Mouse (Mus musculus) limb, embryonic 14.5 days (tissue): ENCODE measurements around the gene P2ry6. TPM values are rescaled to one million over a fixed set of nuclear protein-coding genes. Genes with fewer than 3 reads are reported as not detected.

Experiments used
- ATAC-seq: fragments of 200-750 bp; cut with Nextera tagmentation; 2 replicates; pipeline ENCODE4 v1.8.0; 2017; ENCODE audit warnings: low read depth, moderate number of reproducible peaks, moderate TSS enrichment; ENCODE audit not compliant: low FRiP score
- DNase-seq: peaks from one replicate; pipeline ENCODE4 v3.0.0-alpha.2; 2015; ENCODE audit warnings: low spot score
- H3K27ac ChIP-seq: fragments of 300-500 bp; sonication (generic); replicated peaks from 2 replicates; pipeline ENCODE4 v1.5.1; 2014; ENCODE audit warnings: low read depth, mild to moderate bottlenecking, low read length, moderate library complexity, mixed read lengths
- H3K27me3 ChIP-seq: fragments of 300-500 bp; sonication (generic); 2 replicates; pipeline ENCODE4 v1.6.1; 2014; ENCODE audit warnings: low read length, mixed read lengths; ENCODE audit not compliant: control insufficient read depth, insufficient read depth
- H3K36me3 ChIP-seq: fragments of 300-500 bp; sonication (generic); 2 replicates; pipeline ENCODE4 v1.6.1; 2014; ENCODE audit warnings: mild to moderate bottlenecking, low read length, moderate library complexity, mixed read lengths; ENCODE audit not compliant: control insufficient read depth, insufficient read depth
- H3K4me1 ChIP-seq: fragments of 300-500 bp; sonication (generic); 2 replicates; pipeline ENCODE4 v1.6.1; 2014; ENCODE audit warnings: antibody characterized with exemption, low read length, mixed read lengths; ENCODE audit not compliant: control insufficient read depth, insufficient read depth
- H3K4me2 ChIP-seq: fragments of 300-500 bp; sonication (generic); replicated peaks from 2 replicates; pipeline ENCODE4 v1.6.1; 2014; ENCODE audit warnings: low read depth, mild to moderate bottlenecking, low read length, moderate library complexity; ENCODE audit not compliant: severe bottlenecking
- H3K4me3 ChIP-seq: fragments of 300-500 bp; sonication (generic); replicated peaks from 2 replicates; pipeline ENCODE4 v1.5.1; 2014; ENCODE audit warnings: low read length
- H3K9ac ChIP-seq: fragments of 300-500 bp; sonication (generic); 2 replicates; pipeline ENCODE4 v1.6.1; 2014; ENCODE audit warnings: mild to moderate bottlenecking, low read depth, low read length, moderate library complexity; ENCODE audit not compliant: severe bottlenecking
- H3K9me3 ChIP-seq: fragments of 300-500 bp; sonication (generic); 2 replicates; pipeline ENCODE4 v1.6.1; 2016; ENCODE audit warnings: low read length; ENCODE audit not compliant: control insufficient read depth
- POLR2A ChIP-seq: fragments of 200-500 bp; IDR thresholded peaks from 2 replicates; pipeline ENCODE4 v1.8.0; 2012; ENCODE audit warnings: inconsistent platforms, mild to moderate bottlenecking, moderate library complexity, borderline replicate concordance; ENCODE audit not compliant: insufficient read depth, insufficient read length; ENCODE audit errors: extremely low read depth
- WGBS: fragments of 180-500 bp; shearing (Covaris S2); extraction: QIAGEN DNeasy Blood & Tissue Kit; methylation state at CpG from one replicate; pipeline ENCODE4 v1.1.7; 2014; 5-methylcytosine and 5-hydroxymethylcytosine counted together
- polyA plus RNA-seq, 2 experiments: library from polyadenylated mRNA; depleted of rRNA in 1 of 2; stranded (reverse) in 1 of 2; unstranded in 1 of 2; fragments of >200 nt; fragmentation: Nextera tagmentation in 1 of 2; extraction: Ambion mirVana in 1 of 2; gene quantifications; 2 replicates each; pipeline versions ENCODE4 v1.2.1 to v1.2.3; 2012 to 2014

Gene P2ry6
- polyA plus RNA-seq (2012; rRNA removed), result 5.3 and 8.5 TPM in 2 replicates
- polyA plus RNA-seq (2014; fragmentation: Nextera tagmentation; extraction: Ambion mirVana), result 5.9 and 6.5 TPM in 2 replicates

GRCm38 (mm10) chr7:100974135-100974903, at the start of gene P2ry6:
Gene P2ry6 (minus strand): TSS chr7:100974649.
- H3K27me3 ChIP-seq, result peaks cover 7% of the 10 kb centered on the region; the same call in 1 of the 2 replicates
- DNase-seq (no peak), ATAC-seq (no peak)
- peaks cover 16% of the 10 kb centered on the region for H3K4me1 ChIP-seq
- H3K36me3 ChIP-seq, result no peaks in the 10 kb centered on the region
- TF ChIP-seq POLR2A, result no peak
- H3K9ac ChIP-seq, result peak within 1 kb of the TSS; percentile 38; the same call in 1 of the 2 replicates
- H3K4me3 ChIP-seq, result peak within 1 kb of the TSS; percentile 32
- peak within 1 kb of the TSS; percentile 61 for H3K4me2 ChIP-seq
- no peaks in the 10 kb centered on the region for H3K9me3 ChIP-seq
- no peak within 1 kb of the TSS for H3K27ac ChIP-seq
- WGBS, result 5% methylated on average over 36 of the region's 36 CpGs

- WGBS, result 61% methylated on average over 6 of the region's 6 CpGs
- no peak for TF ChIP-seq POLR2A
- Histone ChIP-seq H3K4me2 (no peak overlapping the region), H3K27me3 (peaks cover 9% of the 10 kb centered on the region; the same call in 1 of the 2 replicates), H3K27ac (no peak overlapping the region), H3K9me3 (no peaks in the 10 kb centered on the region), H3K9ac (no peak overlapping the region), H3K36me3 (no peaks in the 10 kb centered on the region), H3K4me3 (no peak overlapping the region), H3K4me1 (peaks cover 16% of the 10 kb centered on the region; the same call in 1 of the 2 replicates)
- ATAC-seq (no peak), DNase-seq (no peak)
Observed at GRCm38 (mm10) chr7:101017492-101017891, 43.0 kb upstream of the P2ry6 start.

GRCm38 (mm10) chr7:101017021-101017461, 42.6 kb upstream of the P2ry6 start:
- DNase-seq (no peak), ATAC-seq (no peak)
- Histone ChIP-seq H3K27me3 (peaks cover 12% of the 10 kb centered on the region; the same call in 1 of the 2 replicates), H3K27ac (no peak overlapping the region), H3K36me3 (no peaks in the 10 kb centered on the region), H3K4me2 (no peak overlapping the region), H3K4me3 (no peak overlapping the region), H3K4me1 (peaks cover 16% of the 10 kb centered on the region; the same call in 1 of the 2 replicates), H3K9me3 (no peaks in the 10 kb centered on the region), H3K9ac (no peak overlapping the region)
- 68% methylated on average over 7 of the region's 7 CpGs for WGBS
- TF ChIP-seq POLR2A, result no peak

- H3K4me2 ChIP-seq, result no peak overlapping the region
- H3K27ac ChIP-seq, result no peak overlapping the region
- 80% methylated on average over 1 of the region's 1 CpGs for WGBS
- ATAC-seq, result no peak
- no peaks in the 10 kb centered on the region for H3K36me3 ChIP-seq
- H3K4me3 ChIP-seq, result no peak overlapping the region
- H3K4me1 ChIP-seq, result peaks cover 16% of the 10 kb centered on the region; the same call in 1 of the 2 replicates
- no peak overlapping the region for H3K9ac ChIP-seq
- no peak for TF ChIP-seq POLR2A
- no peak for DNase-seq
- no peaks in the 10 kb centered on the region for H3K9me3 ChIP-seq
- H3K27me3 ChIP-seq, result peaks cover 27% of the 10 kb centered on the region
Observed at GRCm38 (mm10) chr7:101014985-101015384, 40.5 kb upstream of the P2ry6 start.

GRCm38 (mm10) chr7:101014041-101014440, 39.6 kb upstream of the P2ry6 start:
- 9% methylated on average over 7 of the region's 9 CpGs for WGBS
- H3K36me3 ChIP-seq, result no peaks in the 10 kb centered on the region
- ATAC-seq, result no peak
- DNase-seq, result no peak
- H3K27ac ChIP-seq, result no peak overlapping the region
- no peak for TF ChIP-seq POLR2A
- no peak overlapping the region for H3K9ac ChIP-seq
- no peak overlapping the region for H3K4me3 ChIP-seq
- H3K9me3 ChIP-seq, result no peaks in the 10 kb centered on the region
- peaks cover 27% of the 10 kb centered on the region for H3K27me3 ChIP-seq
- H3K4me1 ChIP-seq, result peaks cover 16% of the 10 kb centered on the region; the same call in 1 of the 2 replicates
- H3K4me2 ChIP-seq, result no peak overlapping the region
